In genomic region chr6:144645796-144646195, GRCm38 (mm10) we compare ENCODE assay signal across 25 mouse cellular contexts.
"Had no signal": no experiment of that assay in that cellular context is flagged by ENCODE, and none has a peak within 500 bp of the region (broad histone marks: within the 10 kb centered on the region; RNA-seq: fewer than 3 reads in every experiment).

No protein-coding gene starts in this region.

- H3K27me3 ChIP-seq: heart, embryonic 13.5 days; heart, embryonic 15.5 days; hindbrain, embryonic 13.5 days; hindbrain, embryonic 15.5 days; kidney, embryonic 15.5 days; limb, embryonic 13.5 days; limb, embryonic 15.5 days had no signal

- DNase-seq: gastrocnemius, adult 2 months; gastrocnemius, postnatal 10 days; gastrocnemius, postnatal 36 days; heart, postnatal 14 days; heart, postnatal 36 days; kidney, adult 11 months; kidney, adult 2 months; kidney, adult 9 months; kidney, postnatal 14 days; kidney, postnatal 36 days; layer of hippocampus, adult 9-11 months; layer of hippocampus, postnatal 36 days; left cerebral cortex, postnatal 4 days had no signal

- H3K9me3 ChIP-seq: heart, embryonic 10.5 days; heart, embryonic 13.5 days; heart, embryonic 15.5 days; hindbrain, embryonic 13.5 days; hindbrain, embryonic 15.5 days; kidney, embryonic 15.5 days; limb, embryonic 13.5 days; limb, embryonic 15.5 days had no signal

- ATAC-seq: forebrain, embryonic 16.5 days; hindbrain, postnatal 0 days; intestine, embryonic 16.5 days had no signal

- H3K4me3 ChIP-seq: gastrocnemius, adult 2 months; heart, embryonic 10.5 days; heart, embryonic 13.5 days; heart, embryonic 15.5 days; hindbrain, embryonic 13.5 days; hindbrain, embryonic 15.5 days; kidney, embryonic 15.5 days; limb, embryonic 13.5 days; limb, embryonic 15.5 days had no signal

- H3K9ac ChIP-seq: heart, embryonic 13.5 days; heart, embryonic 15.5 days; hindbrain, embryonic 13.5 days; hindbrain, embryonic 15.5 days; kidney, embryonic 15.5 days; limb, embryonic 13.5 days; limb, embryonic 15.5 days had no signal

- H3K4me1 ChIP-seq: hindbrain, embryonic 15.5 days had no signal

- H3K36me3 ChIP-seq: heart, embryonic 10.5 days; heart, embryonic 13.5 days; heart, embryonic 15.5 days; hindbrain, embryonic 13.5 days; hindbrain, embryonic 15.5 days; kidney, embryonic 15.5 days; limb, embryonic 13.5 days; limb, embryonic 15.5 days had no signal

- H3K4me2 ChIP-seq: heart, embryonic 13.5 days; heart, embryonic 15.5 days; hindbrain, embryonic 13.5 days; hindbrain, embryonic 15.5 days; kidney, embryonic 15.5 days; limb, embryonic 13.5 days; limb, embryonic 15.5 days had no signal

- H3K27ac ChIP-seq: gastrocnemius, adult 2 months; heart, embryonic 10.5 days; heart, embryonic 13.5 days; heart, embryonic 15.5 days; hindbrain, embryonic 13.5 days; hindbrain, embryonic 15.5 days; hindbrain, postnatal 0 days; kidney, embryonic 15.5 days; kidney, postnatal 0 days; limb, embryonic 13.5 days; limb, embryonic 15.5 days had no signal
